Comparison of ENCODE assay signal across 20 mouse cellular contexts in genomic region chr19:34904032-34904431, GRCm38 (mm10).
"Had no signal": no experiment of that assay in that cellular context is flagged by ENCODE, and none has a peak within 500 bp of the region (broad histone marks: within the 10 kb centered on the region; RNA-seq: fewer than 3 reads in every experiment).

No protein-coding gene starts in this region.

- DNase-seq: liver, postnatal 0 days; lung, adult 2 months; lung, postnatal 14 days; lung, postnatal 36 days; retina, postnatal 1 day; right cerebral cortex, adult 18-20 months; right cerebral cortex, postnatal 25 days; right cerebral cortex, postnatal 4 days; spleen, adult 18-20 months; thymus, adult 18-20 months; thymus, postnatal 14 days; thymus, postnatal 36 days had no signal

- H3K9ac ChIP-seq: liver, postnatal 0 days; lung, embryonic 15.5 days; midbrain, embryonic 13.5 days; midbrain, embryonic 15.5 days; neural tube, embryonic 12.5 days had no signal

- H3K4me1 ChIP-seq: midbrain, embryonic 13.5 days; midbrain, embryonic 15.5 days; neural tube, embryonic 12.5 days had no signal

- H3K27me3 ChIP-seq: lung, embryonic 15.5 days; megakaryocyte, embryonic 14.5 days; midbrain, embryonic 13.5 days; midbrain, embryonic 15.5 days; neural tube, embryonic 12.5 days had no signal

- H3K4me2 ChIP-seq: lung, embryonic 15.5 days; midbrain, embryonic 11.5 days; midbrain, embryonic 13.5 days; midbrain, embryonic 15.5 days; neural tube, embryonic 12.5 days had no signal

- H3K27ac ChIP-seq: lung, embryonic 15.5 days; macrophage; midbrain, embryonic 13.5 days; midbrain, embryonic 15.5 days; neural tube, embryonic 12.5 days had no signal

- H3K36me3 ChIP-seq: lung, embryonic 15.5 days; midbrain, embryonic 13.5 days; midbrain, embryonic 15.5 days; neural tube, embryonic 12.5 days had no signal

- H3K9me3 ChIP-seq: lung, embryonic 15.5 days; midbrain, embryonic 13.5 days; midbrain, embryonic 15.5 days; neural tube, embryonic 12.5 days had no signal

- H3K4me3 ChIP-seq: lung, embryonic 15.5 days; megakaryocyte, embryonic 14.5 days; midbrain, embryonic 13.5 days; midbrain, embryonic 15.5 days; neural tube, embryonic 12.5 days had no signal

- ATAC-seq: liver, postnatal 0 days; lung, postnatal 0 days; midbrain, embryonic 13.5 days; midbrain, embryonic 15.5 days had no signal
